Mouse (Mus musculus) midbrain, embryonic 16.5 days (tissue): ENCODE measurements around the gene Cep63. TPM values are rescaled to one million over a fixed set of nuclear protein-coding genes. Genes with fewer than 3 reads are reported as not detected.

ENCODE experiments used
- ATAC-seq: fragments of 200-750 bp; cut with Nextera tagmentation; 2 replicates; pipeline ENCODE4 v1.8.0; 2017; ENCODE audit warnings: moderate TSS enrichment
- H3K27ac ChIP-seq: fragments of 300-500 bp; sonication (generic); 2 replicates; pipeline ENCODE4 v1.5.1; 2014; ENCODE audit warnings: mild to moderate bottlenecking, low read length, mixed read lengths
- H3K27me3 ChIP-seq: fragments of 300-500 bp; sonication (generic); 2 replicates; pipeline ENCODE4 v1.6.1; 2014; ENCODE audit warnings: low read depth, low read length, mixed read lengths; ENCODE audit not compliant: control insufficient read depth, insufficient read depth
- H3K36me3 ChIP-seq: fragments of 300-500 bp; sonication (generic); 2 replicates; pipeline ENCODE4 v1.6.1; 2014; ENCODE audit warnings: mild to moderate bottlenecking, low read length, moderate library complexity, mixed read lengths; ENCODE audit not compliant: control insufficient read depth, insufficient read depth
- H3K4me1 ChIP-seq: fragments of 300-500 bp; sonication (generic); 2 replicates; pipeline ENCODE4 v1.6.1; 2014; ENCODE audit warnings: mild to moderate bottlenecking, low read length, mixed read lengths; ENCODE audit not compliant: control insufficient read depth, insufficient read depth
- H3K4me2 ChIP-seq: fragments of 300-500 bp; sonication (generic); 2 replicates; pipeline ENCODE4 v1.6.1; 2014; ENCODE audit warnings: mild to moderate bottlenecking, low read length, mixed read lengths
- H3K4me3 ChIP-seq: fragments of 300-500 bp; sonication (generic); 2 replicates; pipeline ENCODE4 v1.5.1; 2014; ENCODE audit warnings: low read depth, mild to moderate bottlenecking, low read length, moderate library complexity, mixed read lengths
- H3K9ac ChIP-seq: fragments of 300-500 bp; sonication (generic); 2 replicates; pipeline ENCODE4 v1.6.1; 2014; ENCODE audit warnings: low read depth, low read length, mixed read lengths
- H3K9me3 ChIP-seq: fragments of 300-500 bp; sonication (generic); replicated peaks from 2 replicates; pipeline ENCODE4 v1.6.1; 2014; ENCODE audit warnings: mild to moderate bottlenecking, low read length, mixed read lengths; ENCODE audit not compliant: control insufficient read depth, poor library complexity, severe bottlenecking
- WGBS: fragments of 180-500 bp; shearing (Covaris S2); extraction: QIAGEN DNeasy Blood & Tissue Kit; methylation state at CpG from one replicate; pipeline ENCODE4 v1.1.7; 2014; 5-methylcytosine and 5-hydroxymethylcytosine counted together
- polyA plus RNA-seq: library from polyadenylated mRNA; unstranded; fragments of >200 nt; fragmentation: Nextera tagmentation; extraction: Ambion mirVana; gene quantifications from 2 replicates; pipeline ENCODE4 v1.2.1, GENCODE M21; 2015

The Cep63 gene
- 36.0 and 39.4 TPM in 2 replicates for polyA plus RNA-seq

DNA sequence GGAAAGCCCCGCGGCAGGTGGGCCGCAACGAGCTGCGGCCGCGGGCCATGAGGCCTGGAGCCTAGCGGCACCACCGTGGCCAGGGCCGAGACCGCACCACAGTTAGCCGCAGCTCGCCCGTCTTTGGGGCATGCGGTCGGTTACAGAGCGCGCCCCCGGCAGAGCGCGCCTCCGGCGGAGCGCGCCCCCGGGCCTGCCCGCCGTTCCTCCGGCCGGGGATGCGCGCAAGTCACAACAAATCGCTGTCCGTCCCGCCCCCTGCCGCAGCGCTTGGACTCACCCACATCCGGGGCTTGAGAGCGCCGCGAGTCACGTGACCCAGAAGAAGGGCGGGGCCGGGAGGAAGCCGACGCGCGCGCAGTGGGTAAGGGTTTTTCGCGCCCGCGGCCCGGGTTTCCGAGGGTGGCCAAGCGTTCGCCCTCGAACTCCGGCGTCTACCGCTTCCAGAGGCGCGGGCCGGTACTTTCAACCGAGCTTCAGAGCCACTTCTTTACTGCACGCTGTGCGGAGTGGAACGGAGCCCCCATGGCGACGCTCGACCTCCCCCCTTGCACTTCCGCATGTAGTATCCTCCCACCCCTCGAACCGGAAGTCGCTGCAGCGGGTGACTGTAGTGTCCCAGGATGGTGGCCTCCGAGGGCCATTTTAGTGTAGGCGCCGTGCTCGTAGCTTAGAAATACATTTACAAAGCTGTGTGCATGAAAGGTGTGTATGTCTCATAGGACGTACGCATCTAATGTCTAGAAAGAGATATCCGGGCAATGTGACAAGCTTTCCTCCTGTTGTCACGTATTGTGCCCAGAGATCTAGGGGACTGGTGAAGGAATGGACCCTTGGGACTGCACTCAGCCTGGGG, at the start of gene Cep63, which contains the start of gene Anapc13:
Gene Cep63, minus strand, starts transcription at position 552 of the 856 bp plus-strand sequence.
Gene Anapc13, plus strand, starts transcription at position 314 of the 856 bp plus-strand sequence.
- under 1% methylated on average over 81 of the region's 84 CpGs for WGBS
- Histone ChIP-seq H3K36me3 (no peaks in the 10 kb centered on the region), H3K9ac (peak within 1 kb of the TSS; percentile 99), H3K4me2 (peak within 1 kb of the TSS; percentile 73), H3K9me3 (no peaks in the 10 kb centered on the region), H3K27ac (peak within 1 kb of the TSS; percentile 97), H3K27me3 (no peaks in the 10 kb centered on the region), H3K4me3 (peak within 1 kb of the TSS; percentile 89), H3K4me1 (peaks cover 15% of the 10 kb centered on the region)
- ATAC-seq: peak; percentile 94

DNA sequence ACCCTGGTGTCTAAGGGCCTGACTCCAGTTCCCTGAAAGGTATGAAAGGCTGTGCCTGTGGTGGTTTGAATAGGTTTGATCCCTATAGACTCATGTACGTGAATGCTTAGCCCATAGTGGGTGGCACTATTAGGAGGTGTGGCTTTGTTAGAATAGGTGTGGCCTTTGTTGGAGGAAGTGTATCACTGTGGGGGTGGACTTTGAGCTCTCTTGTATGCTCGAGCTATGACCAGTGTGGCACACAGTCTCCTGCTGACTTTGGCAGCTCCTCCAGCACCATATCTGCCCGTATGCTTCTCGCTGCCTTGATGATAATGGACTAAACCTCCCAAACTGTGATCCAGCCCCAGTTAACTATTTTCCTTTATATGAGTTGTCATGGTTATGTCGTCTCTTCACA, 49.6 kb upstream of the Cep63 start:
- Histone ChIP-seq H3K27me3 (no peaks in the 10 kb centered on the region), H3K4me1 (no peaks in the 10 kb centered on the region), H3K36me3 (no peaks in the 10 kb centered on the region), H3K9me3 (no peaks in the 10 kb centered on the region), H3K27ac (no peak overlapping the region), H3K4me3 (no peak overlapping the region), H3K9ac (no peak overlapping the region), H3K4me2 (no peak overlapping the region)
- no peak for ATAC-seq
- 79% methylated on average over 5 of the region's 5 CpGs for WGBS

DNA sequence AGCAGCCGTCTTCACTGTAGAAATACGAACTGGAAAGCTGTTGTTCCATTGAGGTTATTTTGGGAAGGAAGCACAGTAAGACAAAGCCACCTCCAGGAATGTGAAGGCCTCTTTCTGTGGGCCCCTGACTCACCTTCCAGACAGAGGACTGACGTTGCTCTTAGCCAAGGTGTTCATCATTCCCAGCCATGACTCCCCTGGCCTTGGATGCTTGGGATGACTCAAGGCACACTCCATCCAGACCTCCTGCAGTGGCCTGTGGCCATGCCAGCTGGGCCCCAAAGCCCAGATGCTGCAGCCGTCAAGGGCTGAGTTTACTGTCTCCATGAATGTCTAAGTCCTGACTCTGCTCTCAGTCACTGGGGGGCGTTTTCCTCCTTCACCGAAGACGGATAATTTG, 47.0 kb upstream of the Cep63 start:
- Histone ChIP-seq H3K4me2 (no peak overlapping the region), H3K4me3 (no peak overlapping the region), H3K36me3 (no peaks in the 10 kb centered on the region), H3K9ac (no peak overlapping the region), H3K27me3 (no peaks in the 10 kb centered on the region), H3K27ac (no peak overlapping the region), H3K4me1 (no peaks in the 10 kb centered on the region), H3K9me3 (no peaks in the 10 kb centered on the region)
- ATAC-seq: no peak
- WGBS: 76% methylated on average over 7 of the region's 7 CpGs

DNA sequence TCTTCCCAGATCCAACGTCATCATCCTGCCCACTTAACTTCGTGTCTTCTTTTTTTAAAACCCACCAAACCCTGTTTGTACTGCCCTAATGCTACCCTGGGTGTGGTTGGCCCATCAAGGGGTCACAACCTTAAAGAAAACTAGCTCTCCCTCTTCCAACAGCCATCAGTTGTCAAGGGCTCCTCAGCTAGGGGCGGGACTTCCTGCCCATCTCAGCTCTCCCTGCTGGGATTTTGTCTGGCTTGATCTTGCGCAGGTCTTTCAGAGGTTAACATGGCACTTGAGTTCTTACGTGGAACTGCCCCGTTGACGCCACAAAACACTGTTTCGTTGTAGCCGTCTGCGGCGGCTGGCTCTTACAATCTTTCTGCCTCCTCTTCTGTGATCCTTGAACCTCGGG, 42.6 kb upstream of the Cep63 start:
- ATAC-seq: no peak
- Histone ChIP-seq H3K9ac (no peak overlapping the region), H3K27me3 (no peaks in the 10 kb centered on the region), H3K9me3 (no peaks in the 10 kb centered on the region), H3K27ac (no peak overlapping the region), H3K4me2 (no peak overlapping the region), H3K4me1 (no peaks in the 10 kb centered on the region), H3K4me3 (no peak overlapping the region), H3K36me3 (no peaks in the 10 kb centered on the region)
- 87% methylated on average over 12 of the region's 12 CpGs for WGBS

- Histone ChIP-seq H3K9ac (no peak overlapping the region), H3K4me2 (no peak overlapping the region), H3K36me3 (no peaks in the 10 kb centered on the region), H3K4me1 (no peaks in the 10 kb centered on the region), H3K4me3 (no peak overlapping the region), H3K9me3 (no peaks in the 10 kb centered on the region), H3K27ac (no peak overlapping the region), H3K27me3 (no peaks in the 10 kb centered on the region)
- WGBS: 37% methylated on average over 6 of the region's 6 CpGs
- no peak for ATAC-seq
These were observed 41.8 kb upstream of the Cep63 start for GRCm38 (mm10) chr9:102668115-102668514.

DNA sequence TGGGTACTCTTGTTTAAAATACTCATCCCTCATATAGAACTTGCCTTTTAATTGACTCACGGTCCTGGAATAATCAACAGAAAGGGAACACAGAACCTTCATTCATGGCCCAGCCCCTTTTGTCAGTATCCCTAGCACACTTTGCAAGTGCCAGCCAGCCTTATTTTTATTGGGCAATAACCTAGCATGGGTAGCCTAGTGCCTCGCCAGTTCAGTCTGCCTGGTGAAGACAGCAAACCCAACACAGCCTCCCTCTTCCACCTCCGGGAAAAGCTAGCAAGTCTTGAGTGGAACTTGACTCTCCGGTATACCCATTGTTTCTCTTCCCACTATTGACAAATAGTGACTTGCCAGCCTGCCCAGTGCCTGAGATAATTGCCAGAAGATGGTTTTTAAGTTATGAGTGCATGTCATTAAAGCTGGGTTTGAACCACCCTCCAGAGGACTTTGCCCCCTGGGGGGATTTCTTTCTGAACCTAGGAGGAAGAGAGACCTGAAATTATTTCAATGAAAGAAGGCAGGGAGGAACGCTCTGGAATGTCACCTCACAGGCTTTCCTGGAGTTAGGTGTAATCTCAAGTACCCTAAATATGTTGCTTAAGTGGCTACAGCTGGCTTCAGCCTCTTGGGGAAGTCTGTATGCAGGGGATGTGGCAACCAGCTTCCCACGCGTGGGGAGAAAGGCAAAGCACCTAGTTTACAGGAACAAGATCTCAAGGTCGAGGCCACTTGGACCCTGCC, 30.2 kb upstream of the Cep63 start:
- no peak for ATAC-seq
- H3K27me3 ChIP-seq: no peaks in the 10 kb centered on the region
- no peak overlapping the region for H3K4me2 ChIP-seq
- no peak overlapping the region for H3K9ac ChIP-seq
- H3K36me3 ChIP-seq: no peaks in the 10 kb centered on the region
- peaks cover 3% of the 10 kb centered on the region; the same call in 1 of the 2 replicates for H3K4me1 ChIP-seq
- H3K9me3 ChIP-seq: no peaks in the 10 kb centered on the region
- H3K27ac ChIP-seq: no peak overlapping the region
- H3K4me3 ChIP-seq: no peak overlapping the region
- 86% methylated on average over 8 of the region's 8 CpGs for WGBS

GRCm38 (mm10) chr9:102651199-102651720, 24.9 kb upstream of the Cep63 start:
- no peak for ATAC-seq
- H3K36me3 ChIP-seq: no peaks in the 10 kb centered on the region
- H3K9me3 ChIP-seq: no peaks in the 10 kb centered on the region
- H3K27ac ChIP-seq: no peak overlapping the region
- H3K4me3 ChIP-seq: no peak overlapping the region
- H3K4me1 ChIP-seq: peaks cover 18% of the 10 kb centered on the region
- no peak overlapping the region for H3K9ac ChIP-seq
- 56% methylated on average over 6 of the region's 6 CpGs for WGBS
- H3K4me2 ChIP-seq: no peak overlapping the region
- no peaks in the 10 kb centered on the region for H3K27me3 ChIP-seq

DNA sequence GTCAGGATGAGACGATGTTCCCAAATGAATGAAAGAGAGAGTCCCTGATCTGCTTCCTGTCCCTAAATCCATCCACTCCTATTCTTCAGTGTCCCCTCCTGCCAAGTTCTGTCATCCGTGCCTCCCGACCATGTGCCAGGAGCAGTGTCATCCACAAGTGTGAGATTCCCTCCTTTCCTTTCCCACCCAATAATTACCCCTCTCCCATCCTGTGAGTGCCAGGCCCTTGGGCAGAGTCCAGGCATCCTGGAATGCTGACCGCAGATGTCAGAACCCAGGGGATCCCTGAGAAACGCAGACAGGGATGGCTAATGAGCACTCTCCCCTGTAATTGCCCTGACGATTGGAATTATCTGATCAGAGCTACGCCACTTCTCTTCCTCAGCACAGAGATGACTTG, 24.3 kb upstream of the Cep63 start:
- H3K4me3 ChIP-seq: no peak overlapping the region
- peak; percentile 54; the same call in 1 of the 2 replicates for ATAC-seq
- H3K4me2 ChIP-seq: no peak overlapping the region
- H3K9me3 ChIP-seq: no peaks in the 10 kb centered on the region
- no peaks in the 10 kb centered on the region for H3K36me3 ChIP-seq
- WGBS: 24% methylated on average over 7 of the region's 7 CpGs
- no peaks in the 10 kb centered on the region for H3K27me3 ChIP-seq
- H3K27ac ChIP-seq: peak overlapping the region; percentile 54; the same call in 1 of the 2 replicates
- no peak overlapping the region for H3K9ac ChIP-seq
- H3K4me1 ChIP-seq: peaks cover 18% of the 10 kb centered on the region
